Mouse (Mus musculus) lung, adult 2 months (tissue): Measurements from ENCODE around the gene Rnf144b. TPM values are rescaled to one million over a fixed set of nuclear protein-coding genes. Genes with fewer than 3 reads are reported as not detected.

Experiments used
- DNase-seq: peaks from one replicate; pipeline ENCODE4 v3.0.0; 2022
- H3K4me1 ChIP-seq: fragments of 200-500 bp; 2 replicates; pipeline ENCODE4 v1.6.1; 2011; ENCODE audit warnings: low read length; ENCODE audit not compliant: control insufficient read depth, insufficient read depth
- H3K4me3 ChIP-seq: fragments of 200-500 bp; replicated peaks from 2 replicates; pipeline ENCODE3; 2011; ENCODE audit warnings: low read depth, mild to moderate bottlenecking, control low read depth, low read length; ENCODE audit errors: extremely low read depth
- CTCF ChIP-seq: fragments of 200-500 bp; IDR thresholded peaks from 2 replicates; pipeline ENCODE4 v1.5.1; 2011; ENCODE audit warnings: mild to moderate bottlenecking, low read length, control low read depth; ENCODE audit not compliant: insufficient read depth
- POLR2A ChIP-seq: fragments of 200-500 bp; IDR thresholded peaks from 2 replicates; pipeline ENCODE4 v1.6.1; 2011; ENCODE audit warnings: low read depth, mild to moderate bottlenecking, control low read depth, low read length, borderline replicate concordance; ENCODE audit errors: extremely low read depth
- WGBS: fragments of 180-500 bp; shearing (Covaris S2); methylation state at CpG from one replicate; pipeline ENCODE4 v1.1.7; 2018; 5-methylcytosine and 5-hydroxymethylcytosine counted together
- polyA plus RNA-seq: library from polyadenylated mRNA; depleted of rRNA; stranded (reverse); fragments of >200 nt; gene quantifications from 2 replicates; pipeline ENCODE4 v1.2.3, GENCODE M21; 2012

Gene Rnf144b
- polyA plus RNA-seq, 1 experiment: 20.9 TPM

- Histone ChIP-seq H3K4me3 (no peak overlapping the region), H3K4me1 (no peaks in the 10 kb centered on the region; the same call in 1 of the 2 replicates)
- no peak for DNase-seq
- no peak for TF ChIP-seq POLR2A
- TF ChIP-seq CTCF: no peak
- WGBS: 47% methylated on average over 2 of the region's 2 CpGs
Observed at GRCm38 (mm10) chr13:47261961-47262360, 139.5 kb downstream of the Rnf144b start.

- WGBS: 64% methylated on average over 8 of the region's 8 CpGs
- Histone ChIP-seq H3K4me1 (no peaks in the 10 kb centered on the region; the same call in 1 of the 2 replicates), H3K4me3 (no peak overlapping the region)
- TF ChIP-seq POLR2A: no peak
- TF ChIP-seq CTCF: no peak
- DNase-seq: no peak
Observed at GRCm38 (mm10) chr13:47264382-47264781, 141.9 kb downstream of the Rnf144b start.

- TF ChIP-seq CTCF (no peak), POLR2A (no peak)
- DNase-seq: no peak
- Histone ChIP-seq H3K4me3 (no peak overlapping the region), H3K4me1 (no peaks in the 10 kb centered on the region; the same call in 1 of the 2 replicates)
- 76% methylated on average over 7 of the region's 7 CpGs for WGBS
Observed at GRCm38 (mm10) chr13:47266411-47266810, 144.0 kb downstream of the Rnf144b start.

- no peak for DNase-seq
- 72% methylated on average over 3 of the region's 3 CpGs for WGBS
Observed at GRCm38 (mm10) chr13:47268227-47268626, 145.8 kb downstream of the Rnf144b start.

GRCm38 (mm10) chr13:47272928-47273327 lies 150.5 kb downstream of the Rnf144b start:
- no peak for DNase-seq
- WGBS: 24% methylated on average over 8 of the region's 8 CpGs
- TF ChIP-seq CTCF (no peak), POLR2A (no peak)
- H3K4me1 ChIP-seq: no peaks in the 10 kb centered on the region; the same call in none of the 2 replicates
- H3K4me3 ChIP-seq: no peak overlapping the region

More at GRCm38 (mm10) chr13:47268227-47268626, 145.8 kb downstream of the Rnf144b start:
- Histone ChIP-seq H3K4me1 (no peaks in the 10 kb centered on the region; the same call in none of the 2 replicates), H3K4me3 (no peak overlapping the region)
- TF ChIP-seq CTCF (no peak), POLR2A (no peak)

GRCm38 (mm10) chr13:47273487-47273886 lies 151.0 kb downstream of the Rnf144b start:
- H3K4me3 ChIP-seq: no peak overlapping the region

GRCm38 (mm10) chr13:47274139-47274538 lies 151.7 kb downstream of the Rnf144b start:
- H3K4me1 ChIP-seq: no peaks in the 10 kb centered on the region; the same call in 1 of the 2 replicates
- WGBS: 53% methylated on average over 3 of the region's 3 CpGs
- DNase-seq: no peak
- TF ChIP-seq CTCF (no peak), POLR2A (no peak)
- H3K4me3 ChIP-seq: no peak overlapping the region

More at GRCm38 (mm10) chr13:47273487-47273886, 151.0 kb downstream of the Rnf144b start:
- WGBS: 18% methylated on average over 11 of the region's 11 CpGs
- H3K4me1 ChIP-seq: no peaks in the 10 kb centered on the region; the same call in 1 of the 2 replicates
- no peak for TF ChIP-seq CTCF
- TF ChIP-seq POLR2A: no peak
- DNase-seq: no peak

- WGBS: 18% methylated on average over 13 of the region's 13 CpGs
- no peak for DNase-seq
- H3K4me1 ChIP-seq: no peaks in the 10 kb centered on the region; the same call in 1 of the 2 replicates
- TF ChIP-seq CTCF (no peak), POLR2A (no peak)
- H3K4me3 ChIP-seq: no peak overlapping the region
Observed at GRCm38 (mm10) chr13:47277000-47277823, 154.8 kb downstream of the Rnf144b start.

GRCm38 (mm10) chr13:47277824-47278290 lies 155.4 kb downstream of the Rnf144b start:
- 35% methylated on average over 5 of the region's 5 CpGs for WGBS
- TF ChIP-seq CTCF: no peak
- TF ChIP-seq POLR2A: no peak
- Histone ChIP-seq H3K4me3 (no peak overlapping the region), H3K4me1 (no peaks in the 10 kb centered on the region; the same call in 1 of the 2 replicates)
- DNase-seq: no peak

- 53% methylated on average over 3 of the region's 3 CpGs for WGBS
- no peaks in the 10 kb centered on the region for H3K4me1 ChIP-seq
- no peak for DNase-seq
- no peak for TF ChIP-seq CTCF
- no peak for TF ChIP-seq POLR2A
- H3K4me3 ChIP-seq: no peak overlapping the region
Observed at GRCm38 (mm10) chr13:47282221-47282620, 159.8 kb downstream of the Rnf144b start.
